Comparison of ENCODE assay signal across 8 mouse cellular contexts in the genomic region with DNA sequence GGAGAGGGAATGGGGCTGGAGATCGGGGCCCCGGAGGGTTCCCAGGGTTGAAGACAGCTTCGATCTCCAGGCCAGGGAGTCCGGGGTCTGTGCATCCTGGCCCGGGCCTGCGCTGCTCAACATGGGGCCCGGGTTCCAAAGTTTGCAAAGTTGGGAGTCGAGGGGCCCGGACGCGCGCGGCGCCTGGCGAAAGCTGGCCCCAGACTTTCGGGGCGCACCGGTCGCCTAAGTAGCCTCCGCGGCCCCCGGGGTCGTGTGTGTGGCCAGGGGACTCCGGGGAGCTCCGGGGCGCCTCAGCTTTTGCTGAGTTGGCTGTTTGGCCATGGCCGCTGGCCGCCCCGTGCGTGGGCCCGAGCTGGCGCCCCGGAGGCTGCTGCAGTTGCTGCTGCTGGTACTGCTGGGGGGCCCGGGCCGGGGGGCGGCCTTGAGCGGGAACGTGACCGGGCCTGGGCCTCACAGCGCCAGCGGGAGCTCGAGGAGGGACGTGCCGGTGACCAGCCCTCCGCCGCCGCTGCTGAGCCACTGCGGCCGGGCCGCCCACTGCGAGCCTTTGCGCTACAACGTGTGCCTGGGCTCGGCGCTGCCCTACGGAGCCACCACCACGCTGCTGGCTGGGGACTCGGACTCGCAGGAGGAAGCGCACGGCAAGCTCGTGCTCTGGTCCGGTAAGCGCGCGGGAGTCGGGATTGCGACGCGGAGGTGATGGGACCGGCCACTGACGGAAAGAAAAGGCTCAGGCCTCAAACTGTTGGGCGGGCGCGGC. TPM values are rescaled to one million over a fixed set of nuclear protein-coding genes. Genes with fewer than 3 reads are reported as not detected.
DNase-seq lines count a peak whose midpoint lies in the region; ATAC-seq and TF ChIP-seq lines count a peak whose summit lies in the region.

No protein-coding gene starts in this region.

- H3K27ac ChIP-seq in embryonic fibroblast, embryonic 13.5 days (ENCODE audit: insufficient read depth, low read length), result peak overlapping the region; percentile 80
- H3K27ac ChIP-seq in heart, embryonic 15.5 days, result peak overlapping the region; percentile 97
- H3K27ac ChIP-seq in kidney, postnatal 0 days, result peak overlapping the region; percentile 99

- H3K4me2 ChIP-seq in heart, embryonic 15.5 days, result peak overlapping the region; percentile 79
- H3K4me2 ChIP-seq in kidney, postnatal 0 days (ENCODE audit: low read length), result peak overlapping the region; percentile 79

- peak; percentile 75 for DNase-seq in ZHBTc4 (ENCODE audit: low read depth, low spot score)
- DNase-seq in kidney, postnatal 0 days (ENCODE audit: low spot score), result peak; percentile 81
- DNase-seq in lung, postnatal 4 days, result peak; percentile 73 to 81
- peak; percentile 12 for DNase-seq in splenic B cell, adult 2 months (ENCODE audit: low read depth, low spot score)
- no peak for DNase-seq in layer of hippocampus, adult 9-11 months

- H3K36me3 ChIP-seq in heart, embryonic 15.5 days, result peaks cover 4% of the 10 kb centered on the region; the same call in 1 of the 2 replicates
- H3K36me3 ChIP-seq in kidney, postnatal 0 days (ENCODE audit: insufficient read depth, low read length), result 0 out of 2 replicates have a peak, but pooled peaks cover 3% of the 10 kb centered on the region
- H3K36me3 ChIP-seq in splenic B cell, adult 2 months (ENCODE audit: control insufficient read depth, insufficient read depth, low read length, poor library complexity, severe bottlenecking), result no peaks in the 10 kb centered on the region

- peak; percentile 26 for ATAC-seq in CD4-positive, CD25-positive, alpha-beta regulatory T cell, adult 4 months
- peak; percentile 72 for ATAC-seq in heart, embryonic 15.5 days (replicated peaks; ENCODE audit: insufficient number of reproducible peaks, insufficient read depth, low FRiP score, low read depth)
- peak; percentile 75 for ATAC-seq in kidney, postnatal 0 days (replicated peaks; ENCODE audit: low FRiP score, low read depth)

- H3K27me3 ChIP-seq in heart, embryonic 15.5 days, result no peaks in the 10 kb centered on the region
- H3K27me3 ChIP-seq in kidney, postnatal 0 days (ENCODE audit: insufficient read depth, low read length), result no peaks in the 10 kb centered on the region
- H3K27me3 ChIP-seq in splenic B cell, adult 2 months (ENCODE audit: control insufficient read depth, insufficient read depth, low read length, poor library complexity, severe bottlenecking), result peaks cover 2% of the 10 kb centered on the region; the same call in 1 of the 2 replicates

- TF ChIP-seq CTCF in embryonic fibroblast, embryonic 13.5 days (IDR thresholded peaks at IDR 0.05; ENCODE audit: borderline replicate concordance, insufficient read depth, low read length), result no peak
- no peak for TF ChIP-seq CTCF in kidney, postnatal 0 days (IDR thresholded peaks at IDR 0.05; ENCODE audit: low read depth)

- H3K4me3 ChIP-seq in embryonic fibroblast, embryonic 13.5 days (ENCODE audit: insufficient read depth, low read length), result peak overlapping the region; percentile 95
- peak overlapping the region; percentile 92 for H3K4me3 ChIP-seq in heart, embryonic 15.5 days
- peak overlapping the region; percentile 92 for H3K4me3 ChIP-seq in kidney, postnatal 0 days (replicated peaks; ENCODE audit: low read depth, low read length)

- no peaks in the 10 kb centered on the region for H3K9me3 ChIP-seq in heart, embryonic 15.5 days (replicated peaks)
- no peaks in the 10 kb centered on the region for H3K9me3 ChIP-seq in kidney, postnatal 0 days (replicated peaks; ENCODE audit: low read length)

- WGBS in heart, embryonic 15.5 days, result under 1% methylated on average over 66 of the region's 75 CpGs
- under 1% methylated on average over 74 of the region's 75 CpGs for WGBS in kidney, postnatal 0 days

- H3K4me1 ChIP-seq in embryonic fibroblast, embryonic 13.5 days (ENCODE audit: control insufficient read depth, insufficient read depth, low read length), result peaks cover 3% of the 10 kb centered on the region; the same call in 1 of the 2 replicates
- H3K4me1 ChIP-seq in heart, embryonic 15.5 days (replicated peaks), result peaks cover 24% of the 10 kb centered on the region
- peaks cover 4% of the 10 kb centered on the region; the same call in 1 of the 2 replicates for H3K4me1 ChIP-seq in kidney, postnatal 0 days (replicated peaks; ENCODE audit: insufficient read depth, low read length)

- peak overlapping the region; percentile 97 for H3K9ac ChIP-seq in heart, embryonic 15.5 days
- H3K9ac ChIP-seq in kidney, postnatal 0 days (ENCODE audit: low read depth, low read length), result peak overlapping the region; percentile 99

- peak; percentile 62 for TF ChIP-seq POLR2A in embryonic fibroblast, embryonic 13.5 days (IDR thresholded peaks at IDR 0.05; ENCODE audit: low read depth, low read length)

RNA-seq across cellular contexts. Expression of gene Smo, which starts 0.6 kb away (rescaled TPM):
- under 1 TPM in 1 of 2 experiments, not detected in 1; 0.11 TPM for polyA plus RNA-seq in CD4-positive, CD25-positive, alpha-beta regulatory T cell, adult 4 months (2017; shearing (Covaris generic))
- 53.4 and 66.1 TPM in 2 replicates for polyA plus RNA-seq in embryonic fibroblast, embryonic 13.5 days (2011; ENCODE audit: insufficient read length, low read depth, missing spikeins)
- 14.2 and 24.4 TPM in 2 replicates for polyA plus RNA-seq in heart, embryonic 15.5 days (2015; fragmentation: Nextera tagmentation; extraction: Ambion mirVana)
- polyA plus RNA-seq in kidney, postnatal 0 days (2015; fragmentation: Nextera tagmentation; extraction: Ambion mirVana), result 26.4 and 27.5 TPM in 2 replicates

RNA-seq across cellular contexts. Expression of gene Ahcyl2, which starts 31.9 kb away (rescaled TPM):
- 100 to 1,000 TPM in 1 of 2 experiments, 10 to 100 TPM in 1; 87.8 to 108 TPM for polyA plus RNA-seq in CD4-positive, CD25-positive, alpha-beta regulatory T cell, adult 4 months (2017; shearing (Covaris generic))
- 19.8 and 24.0 TPM in 2 replicates for polyA plus RNA-seq in embryonic fibroblast, embryonic 13.5 days (2011; ENCODE audit: insufficient read length, low read depth, missing spikeins)
- 5.8 and 9.1 TPM in 2 replicates for polyA plus RNA-seq in heart, embryonic 15.5 days (2015; fragmentation: Nextera tagmentation; extraction: Ambion mirVana)
- polyA plus RNA-seq in kidney, postnatal 0 days (2015; fragmentation: Nextera tagmentation; extraction: Ambion mirVana), result 18.5 and 18.7 TPM in 2 replicates

RNA-seq across cellular contexts. Expression of gene Tspan33, which starts 41.8 kb away (rescaled TPM):
- under 1 TPM in 1 of 2 experiments, not detected in 1; 0.20 TPM for polyA plus RNA-seq in CD4-positive, CD25-positive, alpha-beta regulatory T cell, adult 4 months (2017; shearing (Covaris generic))
- 0.40 and 1.1 TPM in 2 replicates for polyA plus RNA-seq in embryonic fibroblast, embryonic 13.5 days (2011; ENCODE audit: insufficient read length, low read depth, missing spikeins)
- 3.8 and 5.9 TPM in 2 replicates for polyA plus RNA-seq in heart, embryonic 15.5 days (2015; fragmentation: Nextera tagmentation; extraction: Ambion mirVana)
- polyA plus RNA-seq in kidney, postnatal 0 days (2015; fragmentation: Nextera tagmentation; extraction: Ambion mirVana), result 24.9 and 25.2 TPM in 2 replicates

Comparison
In these comparisons a context has a peak if more than half of its experiments do, and no peak if none do; other contexts are left out.
1. RNA of gene Smo, which starts 0.6 kb away (polyA plus RNA-seq): 53.4 to 66.1 TPM in embryonic fibroblast, embryonic 13.5 days, 26.4 to 27.5 TPM in kidney, postnatal 0 days and 14.2 to 24.4 TPM in heart, embryonic 15.5 days; 0.11 TPM in CD4-positive, CD25-positive, alpha-beta regulatory T cell, adult 4 months; every median in the first group is over 10 times any median in the second.
2. Peak in every context shown above with its lines, with median percentiles within 50 percentile points of each other: ATAC-seq, H3K27ac ChIP-seq and H3K4me3 ChIP-seq.